Mouse (Mus musculus): ENCODE measurements at regions not wholly inside any gene's neighbourhood (a gene's known extent, or its start where the extent isn't known, plus 50 kb on each side); places are given as distances from the start of the nearest gene placed in this dataset.

DNA sequence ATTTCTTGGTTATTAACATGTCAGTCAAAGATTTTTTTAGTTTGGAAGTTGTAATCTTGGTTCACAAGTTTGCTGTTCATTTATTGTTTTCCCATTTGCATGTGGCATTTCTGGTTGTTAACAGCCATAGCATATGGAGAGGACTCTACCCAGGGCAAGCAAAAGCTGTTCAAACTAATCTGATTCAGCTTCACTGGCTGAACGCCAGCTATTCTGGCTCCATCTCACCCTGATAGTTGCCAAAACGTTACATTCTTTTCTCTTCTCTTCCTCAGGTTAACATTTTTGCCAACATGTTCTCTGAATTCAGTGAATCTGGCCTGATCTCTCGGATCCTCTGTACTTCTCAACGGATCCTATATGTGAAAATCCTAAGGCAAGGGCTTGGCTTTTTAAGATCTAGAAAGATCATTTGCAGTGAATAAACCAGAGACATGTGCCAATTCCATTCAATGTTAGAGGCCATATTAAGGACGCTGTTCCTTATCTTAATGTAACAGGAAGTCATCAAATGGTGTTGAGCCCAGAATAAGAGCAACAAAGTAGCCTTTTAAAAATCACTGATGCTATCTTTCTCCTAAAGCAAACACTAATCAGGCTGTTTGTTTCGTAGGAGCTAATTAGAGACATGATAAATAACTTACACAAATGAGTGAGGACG is 82.2 kb upstream of the Tac1 start:
- no peak for ATAC-seq (replicated peaks; ENCODE audit: low read depth, poor library complexity, severe bottlenecking)

DNA sequence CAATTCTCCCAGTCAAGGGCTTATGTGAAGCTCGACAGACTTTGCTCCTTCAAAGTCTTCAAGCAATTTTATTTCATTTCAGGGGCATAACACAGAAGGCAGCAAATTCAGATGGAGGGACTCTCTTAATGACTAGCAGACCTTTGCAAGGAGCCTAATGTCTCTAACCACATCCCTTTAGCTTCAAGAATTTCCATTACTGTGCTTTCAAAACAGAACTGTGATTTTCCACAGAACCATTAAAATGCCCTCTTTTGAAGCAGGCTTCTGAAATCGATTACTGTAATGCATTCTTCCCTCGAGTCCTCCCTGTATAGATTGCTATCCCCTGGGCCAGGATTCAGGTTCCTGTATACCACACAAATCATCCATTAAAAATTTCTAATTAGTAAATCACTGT is 80.9 kb upstream of the Tac1 start:
- no peak for ATAC-seq (replicated peaks; ENCODE audit: low read depth, poor library complexity, severe bottlenecking)

DNA sequence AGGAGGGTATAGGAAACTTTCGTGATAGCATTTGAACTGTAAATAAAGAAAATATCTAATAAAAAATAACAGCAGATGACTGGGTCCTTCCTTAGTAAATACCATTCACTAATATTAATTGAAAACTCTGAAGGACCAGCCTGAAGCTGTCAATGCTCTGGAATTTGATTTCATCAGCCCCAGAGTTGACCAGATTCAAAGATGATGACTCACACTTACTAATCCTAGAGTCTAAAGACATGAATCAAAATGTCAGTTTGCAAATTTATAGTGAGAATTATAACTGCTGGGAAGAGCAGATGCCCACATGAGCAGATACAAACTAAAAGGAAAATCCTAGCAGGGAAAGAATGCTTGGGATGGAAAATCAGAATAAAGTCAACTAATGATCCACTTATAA is 77.8 kb upstream of the Tac1 start:
- ATAC-seq (replicated peaks; ENCODE audit: low read depth, poor library complexity, severe bottlenecking) = no peak

DNA sequence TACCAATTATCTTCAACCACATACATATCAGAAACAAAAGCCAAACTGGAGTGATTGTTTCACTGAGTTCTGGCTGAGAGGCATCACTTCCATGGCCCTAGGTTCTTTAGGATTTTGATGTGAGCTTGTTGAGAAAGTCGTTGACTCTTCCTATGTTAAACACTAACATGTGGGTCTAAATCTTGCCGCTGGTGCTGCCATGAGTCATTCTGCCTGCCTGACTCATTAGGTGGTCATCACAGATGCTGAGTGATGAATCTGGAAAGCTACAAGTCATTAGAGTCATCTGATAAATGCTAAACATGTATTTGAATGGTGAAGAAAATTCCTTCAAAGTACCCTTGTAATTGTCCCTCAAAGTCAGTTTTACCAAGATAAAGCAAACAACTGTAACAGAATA is 60.4 kb upstream of the Tac1 start:
- ATAC-seq (replicated peaks; ENCODE audit: low read depth, poor library complexity, severe bottlenecking) = no peak

DNA sequence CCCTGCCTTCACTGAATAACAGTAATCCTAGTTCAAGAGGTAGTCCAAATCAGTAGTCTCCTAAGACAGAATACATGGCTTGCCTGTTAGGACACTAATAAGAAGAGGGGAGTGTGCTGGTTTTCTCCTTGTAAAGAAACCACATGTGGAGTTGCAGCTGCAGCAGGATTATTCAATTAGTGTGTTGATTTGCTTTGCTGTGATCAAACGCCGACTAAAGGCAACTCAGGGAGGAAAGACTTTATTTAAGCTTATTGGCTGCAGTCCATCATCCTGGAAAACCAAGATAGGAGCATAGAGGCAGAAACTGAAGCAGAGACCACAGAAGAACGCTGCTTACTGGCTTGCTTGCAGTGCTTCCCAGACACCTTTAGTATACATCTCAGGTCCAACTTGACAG is 57.9 kb upstream of the Tac1 start:
- ATAC-seq (replicated peaks; ENCODE audit: low read depth, poor library complexity, severe bottlenecking) = no peak
